Mouse (Mus musculus) embryonic facial prominence, embryonic 13.5 days (tissue): Measurements from ENCODE around the gene Nufip2. TPM values are rescaled to one million over a fixed set of nuclear protein-coding genes. Genes with fewer than 3 reads are reported as not detected.

Source experiments
- ATAC-seq: fragments of 200-750 bp; cut with Nextera tagmentation; 2 replicates; pipeline ENCODE4 v1.8.0; 2017; ENCODE audit warnings: low read depth; ENCODE audit not compliant: insufficient number of reproducible peaks, insufficient read depth, low FRiP score, low TSS enrichment
- H3K27ac ChIP-seq: fragments of 300-500 bp; sonication (generic); 2 replicates; pipeline ENCODE4 v1.5.1; 2015; ENCODE audit warnings: moderate library complexity, mild to moderate bottlenecking, inconsistent platforms
- H3K27me3 ChIP-seq: fragments of 300-500 bp; sonication (generic); 2 replicates; pipeline ENCODE4 v1.6.1; 2015; ENCODE audit warnings: mild to moderate bottlenecking, inconsistent platforms
- H3K36me3 ChIP-seq: fragments of 300-500 bp; sonication (generic); 2 replicates; pipeline ENCODE4 v1.6.1; 2015; ENCODE audit warnings: mild to moderate bottlenecking, inconsistent platforms
- H3K4me1 ChIP-seq: fragments of 300-500 bp; sonication (generic); 2 replicates; pipeline ENCODE4 v1.6.1; 2015; ENCODE audit warnings: inconsistent platforms
- H3K4me2 ChIP-seq: fragments of 300-500 bp; sonication (generic); 2 replicates; pipeline ENCODE4 v1.6.1; 2015; ENCODE audit warnings: moderate library complexity, mild to moderate bottlenecking, inconsistent platforms
- H3K4me3 ChIP-seq: fragments of 300-500 bp; sonication (generic); 2 replicates; pipeline ENCODE4 v1.5.1; 2015; ENCODE audit warnings: mild to moderate bottlenecking, inconsistent platforms
- H3K9ac ChIP-seq: fragments of 300-500 bp; sonication (generic); 2 replicates; pipeline ENCODE4 v1.6.1; 2015; ENCODE audit warnings: mild to moderate bottlenecking, inconsistent platforms
- H3K9me3 ChIP-seq: fragments of 300-500 bp; sonication (generic); 2 replicates; pipeline ENCODE4 v1.6.1; 2016; ENCODE audit warnings: inconsistent platforms
- WGBS: fragments of 180-500 bp; shearing (Covaris S2); methylation state at CpG from one replicate; pipeline ENCODE4 v1.1.7; 2015; ENCODE audit warnings: mixed read lengths; 5-methylcytosine and 5-hydroxymethylcytosine counted together
- polyA plus RNA-seq: library from polyadenylated mRNA; unstranded; fragments of >200 nt; fragmentation: Nextera tagmentation; extraction: Ambion mirVana; gene quantifications from 2 replicates; pipeline ENCODE4 v1.2.1, GENCODE M21; 2015

Gene Nufip2
- polyA plus RNA-seq, 1 experiment from 2014 or later, result 5.9 TPM

GRCm38 (mm10) chr11:77673428-77673991, 12.4 kb upstream of the Nufip2 start:
- no peaks in the 10 kb centered on the region for H3K4me1 ChIP-seq
- no peak overlapping the region for H3K4me2 ChIP-seq
- 64% methylated on average over 4 of the region's 4 CpGs for WGBS
- H3K27me3 ChIP-seq, result no peaks in the 10 kb centered on the region
- ATAC-seq, result no peak
- H3K27ac ChIP-seq, result no peak overlapping the region
- peaks cover 10% of the 10 kb centered on the region for H3K9me3 ChIP-seq
- H3K36me3 ChIP-seq, result no peaks in the 10 kb centered on the region
- H3K9ac ChIP-seq, result no peak overlapping the region
- no peak overlapping the region for H3K4me3 ChIP-seq

- Histone ChIP-seq H3K4me1 (no peaks in the 10 kb centered on the region), H3K4me3 (no peak overlapping the region), H3K9ac (no peak overlapping the region), H3K27me3 (no peaks in the 10 kb centered on the region), H3K36me3 (no peaks in the 10 kb centered on the region), H3K9me3 (no peaks in the 10 kb centered on the region), H3K27ac (no peak overlapping the region), H3K4me2 (no peak overlapping the region)
- no peak for ATAC-seq
- WGBS, result 12% methylated on average over 2 of the region's 2 CpGs
Observed at GRCm38 (mm10) chr11:77680018-77680417, 5.9 kb upstream of the Nufip2 start.

GRCm38 (mm10) chr11:77684896-77685295, 1.1 kb upstream of the Nufip2 start:
- ATAC-seq, result no peak
- Histone ChIP-seq H3K4me1 (peaks cover 5% of the 10 kb centered on the region), H3K27me3 (no peaks in the 10 kb centered on the region), H3K9me3 (no peaks in the 10 kb centered on the region), H3K4me3 (no peak overlapping the region), H3K4me2 (peak overlapping the region; percentile 71; the same call in 1 of the 2 replicates), H3K9ac (no peak overlapping the region), H3K36me3 (no peaks in the 10 kb centered on the region), H3K27ac (no peak overlapping the region)
- 86% methylated on average over 2 of the region's 2 CpGs for WGBS

GRCm38 (mm10) chr11:77686346-77686840, 438 bp downstream of the Nufip2 start:
- Histone ChIP-seq H3K4me3 (peak overlapping the region; percentile 99), H3K36me3 (peaks cover 5% of the 10 kb centered on the region), H3K27ac (peak overlapping the region; percentile 99), H3K9me3 (no peaks in the 10 kb centered on the region), H3K27me3 (no peaks in the 10 kb centered on the region), H3K4me1 (peaks cover 7% of the 10 kb centered on the region), H3K4me2 (peak overlapping the region; percentile 71), H3K9ac (peak overlapping the region; percentile 99)
- ATAC-seq, result peak; percentile 60
- WGBS, result 0% methylated on average over 28 of the region's 30 CpGs

- peak overlapping the region; percentile 99 for H3K4me3 ChIP-seq
Observed at GRCm38 (mm10) chr11:77686841-77687540, 1.0 kb downstream of the Nufip2 start.

GRCm38 (mm10) chr11:77687541-77688131, 1.7 kb downstream of the Nufip2 start:
- Histone ChIP-seq H3K4me3 (peak overlapping the region; percentile 99), H3K9ac (peak overlapping the region; percentile 99), H3K9me3 (no peaks in the 10 kb centered on the region), H3K4me1 (peaks cover 8% of the 10 kb centered on the region), H3K36me3 (peaks cover 18% of the 10 kb centered on the region), H3K4me2 (peak overlapping the region; percentile 71), H3K27me3 (no peaks in the 10 kb centered on the region), H3K27ac (peak overlapping the region; percentile 99)
- under 1% methylated on average over 38 of the region's 40 CpGs for WGBS
- no peak for ATAC-seq

More at GRCm38 (mm10) chr11:77686841-77687540, 1.0 kb downstream of the Nufip2 start:
- WGBS, result under 1% methylated on average over 52 of the region's 76 CpGs
- ATAC-seq, result 0 out of 2 replicates have a peak, but pooled peaks have one; percentile 20
- Histone ChIP-seq H3K36me3 (peaks cover 11% of the 10 kb centered on the region), H3K4me1 (peaks cover 7% of the 10 kb centered on the region), H3K9me3 (no peaks in the 10 kb centered on the region), H3K9ac (peak overlapping the region; percentile 99), H3K4me2 (peak overlapping the region; percentile 71), H3K27ac (peak overlapping the region; percentile 99), H3K27me3 (no peaks in the 10 kb centered on the region)

GRCm38 (mm10) chr11:77693026-77693425, 7.1 kb downstream of the Nufip2 start:
- Histone ChIP-seq H3K36me3 (peaks cover 58% of the 10 kb centered on the region), H3K4me2 (no peak overlapping the region), H3K9ac (no peak overlapping the region), H3K27ac (no peak overlapping the region), H3K9me3 (no peaks in the 10 kb centered on the region), H3K4me1 (peaks cover 12% of the 10 kb centered on the region), H3K27me3 (no peaks in the 10 kb centered on the region), H3K4me3 (no peak overlapping the region)
- 91% methylated on average over 3 of the region's 3 CpGs for WGBS
- no peak for ATAC-seq

GRCm38 (mm10) chr11:77697232-77697631, 11.3 kb downstream of the Nufip2 start:
- no peak overlapping the region for H3K9ac ChIP-seq
- no peaks in the 10 kb centered on the region for H3K9me3 ChIP-seq

GRCm38 (mm10) chr11:77705920-77706319, 20.0 kb downstream of the Nufip2 start:
- H3K9me3 ChIP-seq, result no peaks in the 10 kb centered on the region
- no peak overlapping the region for H3K27ac ChIP-seq
- H3K27me3 ChIP-seq, result no peaks in the 10 kb centered on the region
- no peak overlapping the region for H3K9ac ChIP-seq
- ATAC-seq, result no peak
- no peak overlapping the region for H3K4me2 ChIP-seq
- no peak overlapping the region for H3K4me3 ChIP-seq
- peaks cover 55% of the 10 kb centered on the region for H3K36me3 ChIP-seq
- no peaks in the 10 kb centered on the region for H3K4me1 ChIP-seq
- 92% methylated on average over 3 of the region's 3 CpGs for WGBS

More at GRCm38 (mm10) chr11:77697232-77697631, 11.3 kb downstream of the Nufip2 start:
- Histone ChIP-seq H3K27ac (no peak overlapping the region), H3K36me3 (peaks cover 74% of the 10 kb centered on the region), H3K4me3 (no peak overlapping the region), H3K27me3 (no peaks in the 10 kb centered on the region), H3K4me1 (0 out of 2 replicates have a peak, but pooled peaks cover 5% of the 10 kb centered on the region), H3K4me2 (no peak overlapping the region)
- 78% methylated on average over 2 of the region's 2 CpGs for WGBS
- no peak for ATAC-seq

- H3K4me3 ChIP-seq, result no peak overlapping the region
- H3K4me1 ChIP-seq, result no peaks in the 10 kb centered on the region
- H3K36me3 ChIP-seq, result peaks cover 37% of the 10 kb centered on the region
- H3K9me3 ChIP-seq, result no peaks in the 10 kb centered on the region
- no peak overlapping the region for H3K27ac ChIP-seq
- ATAC-seq, result no peak
- H3K27me3 ChIP-seq, result no peaks in the 10 kb centered on the region
- H3K9ac ChIP-seq, result no peak overlapping the region
- H3K4me2 ChIP-seq, result no peak overlapping the region
- WGBS, result 74% methylated on average over 3 of the region's 3 CpGs
Observed at GRCm38 (mm10) chr11:77709039-77709438, 23.1 kb downstream of the Nufip2 start.

GRCm38 (mm10) chr11:77713736-77714135, 27.8 kb downstream of the Nufip2 start:
- Histone ChIP-seq H3K4me2 (no peak overlapping the region), H3K4me3 (no peak overlapping the region), H3K36me3 (peaks cover 7% of the 10 kb centered on the region; the same call in 1 of the 2 replicates), H3K9ac (no peak overlapping the region), H3K9me3 (no peaks in the 10 kb centered on the region), H3K27ac (no peak overlapping the region), H3K27me3 (no peaks in the 10 kb centered on the region), H3K4me1 (no peaks in the 10 kb centered on the region)
- no peak for ATAC-seq
- WGBS, result 97% methylated on average over 3 of the region's 3 CpGs
